Mouse (Mus musculus) liver, adult (tissue): ENCODE measurements around the gene Rpap3.

Experiments used
- GATA4 ChIP-seq: IDR thresholded peaks from 2 replicates; pipeline ENCODE4 v1.6.1; 2014; ENCODE audit warnings: mild to moderate bottlenecking, low read length; ENCODE audit not compliant: insufficient replicate concordance

The Rpap3 gene

DNA sequence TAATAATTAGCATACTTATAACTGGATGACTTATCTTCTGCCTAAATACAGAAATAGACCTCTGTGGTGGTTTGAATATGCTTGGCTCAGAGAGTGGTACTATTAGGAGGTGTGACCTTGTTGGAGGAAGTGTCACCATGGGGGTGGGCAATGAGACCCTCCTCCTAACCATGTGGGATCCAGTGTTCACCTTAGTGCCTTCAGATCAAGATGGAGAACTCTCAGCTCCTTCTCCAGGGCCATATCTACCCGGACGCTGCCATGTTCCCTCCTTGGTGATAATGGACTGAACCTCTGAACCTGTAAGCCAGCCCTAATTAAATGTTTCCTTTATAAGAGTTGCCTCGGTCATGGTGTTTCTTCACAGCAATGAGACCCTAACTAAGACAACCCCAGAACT is 28.3 kb downstream of the Rpap3 start:
- TF ChIP-seq GATA4: no peak

DNA sequence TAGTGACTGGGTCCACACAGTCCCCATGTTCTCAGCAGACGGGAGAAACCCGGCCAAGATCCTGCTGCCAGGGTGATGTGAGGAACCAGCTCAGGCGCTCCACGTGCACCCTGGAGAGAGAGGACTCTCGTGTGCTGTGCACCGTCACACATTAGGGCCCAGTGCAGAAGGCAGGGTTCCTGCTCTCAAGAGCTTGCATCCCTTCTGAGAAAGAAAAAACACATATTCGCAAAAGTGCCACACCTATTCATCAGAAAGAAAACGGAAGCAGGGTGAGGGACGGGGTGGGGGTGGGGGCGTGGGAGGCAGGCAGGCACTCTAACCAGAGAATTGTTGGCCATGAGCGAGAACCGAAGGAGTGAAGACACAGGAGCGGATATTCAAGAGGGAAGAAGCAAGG is 29.7 kb downstream of the Rpap3 start:
- TF ChIP-seq GATA4: no peak

- no peak for TF ChIP-seq GATA4
Measured at GRCm38 (mm10) chr15:97674423-97674822, 31.2 kb downstream of the Rpap3 start.

- no peak for TF ChIP-seq GATA4
Measured at GRCm38 (mm10) chr15:97673256-97674000, 32.2 kb downstream of the Rpap3 start.

GRCm38 (mm10) chr15:97672211-97672765 is 33.3 kb downstream of the Rpap3 start:
- TF ChIP-seq GATA4: no peak

DNA sequence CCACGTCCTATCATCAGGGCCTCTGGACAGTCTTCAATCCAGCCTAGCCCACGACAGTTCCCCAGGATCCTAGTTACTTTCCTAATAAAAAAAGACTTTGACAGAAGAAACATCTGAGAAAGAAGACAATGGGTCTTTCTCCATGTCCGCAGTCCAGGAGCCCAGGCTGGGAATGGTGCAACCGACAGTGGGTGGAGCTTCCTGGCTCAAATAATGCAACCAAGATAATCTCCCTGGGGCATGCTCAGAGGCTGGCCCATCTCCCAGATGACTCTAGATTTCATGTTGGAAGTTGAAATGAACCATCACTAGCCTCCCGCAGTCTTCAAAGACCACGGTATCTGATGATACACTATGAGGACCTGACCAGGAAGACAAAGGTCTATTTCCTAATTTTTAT is 35.1 kb downstream of the Rpap3 start:
- no peak for TF ChIP-seq GATA4

GRCm38 (mm10) chr15:97667437-97667836 is 38.2 kb downstream of the Rpap3 start:
- TF ChIP-seq GATA4: no peak

DNA sequence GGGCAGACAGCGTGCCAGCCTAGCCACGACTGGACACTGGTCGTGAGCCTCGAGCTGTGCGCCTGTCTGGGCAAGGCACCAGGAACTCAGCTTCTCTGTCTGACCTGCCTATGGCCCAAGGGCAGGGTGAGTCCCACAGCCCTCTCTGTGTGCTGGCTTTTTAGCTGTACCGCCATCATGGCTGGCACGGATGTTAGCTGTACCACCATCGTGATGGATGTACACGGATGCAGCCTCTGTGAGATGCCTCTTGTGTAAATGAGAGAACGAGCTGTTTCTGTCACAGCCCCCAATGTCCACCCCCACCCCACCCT is 39.2 kb downstream of the Rpap3 start:
- TF ChIP-seq GATA4: no peak

GRCm38 (mm10) chr15:97665770-97666456 is 39.7 kb downstream of the Rpap3 start:
- no peak for TF ChIP-seq GATA4

- TF ChIP-seq GATA4: no peak
Measured at GRCm38 (mm10) chr15:97664981-97665668, 40.5 kb downstream of the Rpap3 start.

- peak; percentile 99 for TF ChIP-seq GATA4
Measured at GRCm38 (mm10) chr15:97663750-97664406, 41.7 kb downstream of the Rpap3 start.

DNA sequence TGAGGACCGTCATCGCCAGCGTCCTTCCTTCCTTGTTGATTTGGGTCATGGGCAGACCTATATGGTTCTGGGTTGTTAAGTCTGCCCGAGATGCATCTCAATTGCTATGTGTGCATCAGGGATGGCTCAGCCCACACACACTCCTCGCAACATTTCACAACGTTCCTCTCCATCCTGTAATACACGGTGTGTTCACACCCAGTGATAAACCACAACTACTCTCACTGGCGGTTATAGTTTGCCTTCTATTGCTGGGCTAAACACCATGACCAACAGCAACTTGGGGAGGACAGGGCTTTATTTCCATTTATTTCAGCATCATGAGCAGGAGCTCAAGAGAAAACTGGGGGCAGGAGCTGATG is 46.9 kb downstream of the Rpap3 start:
- no peak for TF ChIP-seq GATA4

DNA sequence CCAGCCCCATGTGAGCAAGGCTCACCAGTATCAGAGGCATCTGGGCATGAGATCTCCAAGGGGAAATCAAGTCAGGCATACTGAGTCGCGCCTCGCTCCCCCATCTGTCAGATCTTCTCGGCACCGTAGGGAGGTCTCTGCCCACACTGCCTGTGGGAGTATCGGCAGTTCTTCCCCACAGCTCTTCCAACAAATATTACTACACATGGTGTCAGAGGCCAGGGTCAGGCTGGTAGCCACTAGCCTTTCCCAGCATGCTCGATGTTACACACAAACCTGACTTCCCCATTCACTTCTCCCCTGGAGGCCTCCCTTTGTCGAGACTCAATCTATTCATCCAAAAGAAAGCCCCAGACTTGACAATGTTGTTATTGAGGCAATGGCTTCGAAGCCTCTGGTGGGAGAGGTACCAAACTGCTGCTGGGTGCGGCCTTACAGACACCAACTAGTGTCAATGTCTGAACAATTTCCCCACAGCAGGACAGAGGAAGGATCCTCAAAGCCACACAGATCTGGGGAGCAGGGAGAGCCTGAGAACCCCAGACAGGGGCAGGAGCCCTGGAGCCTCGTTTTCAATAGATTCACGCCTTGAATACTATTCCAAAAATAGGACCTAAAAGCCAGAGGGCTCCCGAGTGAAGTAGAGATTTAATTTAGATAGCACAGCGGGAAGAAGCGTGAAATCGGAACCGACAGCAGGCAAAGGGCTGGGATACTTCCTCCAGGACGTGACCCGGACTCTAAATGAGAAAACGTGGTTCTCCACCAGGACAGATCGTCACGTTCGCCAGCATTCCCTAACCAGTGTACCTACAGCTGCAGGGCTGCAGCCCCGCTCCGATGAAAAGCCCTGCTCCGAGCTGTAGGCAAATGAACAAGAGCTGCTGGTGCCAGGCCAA is 47.5 kb downstream of the Rpap3 start:
- TF ChIP-seq GATA4: no peak

- TF ChIP-seq GATA4: no peak
Measured at GRCm38 (mm10) chr15:97657420-97657819, 48.2 kb downstream of the Rpap3 start.

DNA sequence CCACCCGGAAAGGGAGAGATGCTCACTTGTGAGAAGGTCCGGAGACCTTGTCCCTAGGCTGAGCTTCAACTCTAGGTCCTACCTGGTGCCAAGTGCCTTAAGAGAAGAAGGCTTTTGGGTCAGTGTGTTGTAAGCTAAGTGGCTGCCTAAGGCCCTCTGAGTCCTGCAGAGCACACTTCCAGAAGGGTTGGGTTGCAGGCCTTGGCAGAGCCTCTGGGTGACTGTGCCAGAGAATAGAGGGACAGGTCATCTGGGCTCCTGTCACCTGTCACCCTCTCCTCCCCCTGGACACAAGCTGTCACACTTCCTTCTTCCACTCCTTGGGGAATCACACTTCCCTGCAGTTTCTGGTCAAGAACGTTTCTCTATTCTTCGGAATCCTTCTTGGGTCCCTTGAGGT is 55.9 kb downstream of the Rpap3 start:
- no peak for TF ChIP-seq GATA4

GRCm38 (mm10) chr15:97648176-97648575 is 57.4 kb downstream of the Rpap3 start:
- TF ChIP-seq GATA4: no peak
